Mouse (Mus musculus): ENCODE measurements around the gene Nudt14.

GRCm38 (mm10) chr12:112885465-112885864 is 56.5 kb downstream of the Nudt14 start:
- no peak for TF ChIP-seq TAL1 (IDR thresholded peaks at IDR 0.05; ENCODE audit: low read length)
- no peak for TF ChIP-seq GATA1 (IDR thresholded peaks at IDR 0.05; ENCODE audit: low read length)
